Mouse (Mus musculus) lung, postnatal 10 days (tissue): ENCODE results near the gene Gm13889.

ENCODE experiments used
- DNase-seq: peaks from one replicate; pipeline ENCODE4 v3.0.0; 2021

Gene Gm13889

GRCm38 (mm10) chr2:93957785-93958175 lies 779 bp upstream of the Gm13889 start:
- no peak for DNase-seq

DNA sequence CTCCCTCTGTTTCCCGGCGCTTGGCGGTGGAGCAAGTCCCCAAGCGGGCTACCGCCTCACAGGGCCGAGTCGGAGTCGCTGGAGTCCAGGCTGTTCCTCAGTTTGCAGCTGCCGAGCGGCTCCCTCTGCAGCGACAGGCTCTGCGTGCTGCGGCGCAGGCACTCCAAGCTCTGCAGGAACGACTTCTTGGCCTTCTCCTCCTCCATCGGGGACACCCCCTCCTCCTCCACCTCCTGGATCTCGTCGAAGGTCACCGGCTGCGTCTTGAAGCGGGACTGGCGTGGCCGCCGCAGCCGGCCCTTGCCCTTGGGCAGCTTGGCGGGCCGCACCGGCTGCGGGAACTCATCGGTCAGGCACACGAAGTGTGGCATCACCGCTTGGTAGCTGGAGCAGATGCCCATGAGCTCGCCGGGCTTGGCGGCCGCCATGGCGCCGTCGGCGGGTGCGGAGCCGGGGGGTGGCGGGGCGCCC lies 635 bp downstream of the Gm13889 start:
- peak; percentile 65 for DNase-seq

GRCm38 (mm10) chr2:93955886-93956285 lies 1.1 kb downstream of the Gm13889 start:
- DNase-seq = no peak

- DNase-seq = peak; percentile 25
Observed at GRCm38 (mm10) chr2:93954781-93955578, 2.0 kb downstream of the Gm13889 start.

DNA sequence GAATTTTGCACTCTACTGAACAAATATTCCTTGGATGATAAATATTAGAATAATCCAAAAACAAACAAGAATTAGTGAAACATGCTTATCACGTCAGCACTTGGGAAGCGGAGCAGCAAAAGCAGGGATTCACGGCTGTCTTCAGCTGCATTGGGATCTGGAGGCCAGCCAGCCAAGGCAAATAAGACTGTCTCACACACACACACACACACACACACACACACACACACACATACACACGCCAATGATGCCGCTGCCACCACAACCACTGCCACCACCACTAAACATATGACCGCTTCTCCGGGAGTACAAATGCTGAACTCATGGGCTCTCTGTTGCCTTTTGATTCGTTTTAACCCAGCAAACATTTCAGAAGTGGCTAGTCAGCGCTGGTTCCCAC lies 3.3 kb downstream of the Gm13889 start:
- peak; percentile 43 for DNase-seq

GRCm38 (mm10) chr2:93946976-93947375 lies 10.0 kb downstream of the Gm13889 start:
- no peak for DNase-seq

DNA sequence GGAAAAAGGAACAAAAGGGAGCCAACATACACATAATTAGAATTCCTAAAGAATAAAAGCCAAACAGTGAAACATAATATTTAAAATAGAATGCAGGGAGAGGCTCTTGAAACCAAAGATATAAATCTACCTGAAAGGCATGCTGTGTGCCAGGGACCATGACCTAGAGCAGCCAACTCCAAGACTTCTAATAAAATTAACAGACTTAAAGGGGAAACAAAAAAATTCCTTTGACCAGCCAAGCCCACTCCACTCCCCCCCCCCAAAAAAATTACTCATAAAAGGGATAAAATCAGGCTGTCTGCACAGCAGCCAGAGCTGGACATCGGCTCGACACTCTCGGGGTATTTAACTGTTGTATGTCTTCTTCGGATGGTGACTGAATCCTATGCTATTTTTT lies 12.1 kb downstream of the Gm13889 start:
- DNase-seq = no peak

- DNase-seq = no peak
Observed at GRCm38 (mm10) chr2:93944099-93944498, 12.9 kb downstream of the Gm13889 start.

DNA sequence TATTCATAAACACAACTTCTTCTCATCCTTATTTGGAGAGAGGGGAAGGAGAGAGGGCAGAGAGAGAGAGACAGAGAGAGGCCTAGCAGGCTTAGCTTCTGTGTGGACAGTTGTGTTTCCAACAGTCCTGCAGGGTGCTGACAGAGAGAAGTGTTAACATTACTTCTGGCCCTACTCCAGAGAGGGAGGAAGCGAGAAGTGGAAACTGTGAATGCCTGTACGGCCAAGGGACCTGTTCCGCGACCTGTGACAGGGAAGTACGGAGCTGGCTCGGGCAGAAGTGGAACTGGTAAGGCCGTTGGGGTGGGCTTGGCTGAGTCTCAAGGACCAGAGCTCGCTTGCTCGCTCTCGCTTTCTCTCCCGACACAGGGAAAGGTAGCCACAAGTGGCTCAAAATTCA lies 15.3 kb downstream of the Gm13889 start:
- peak; percentile 71 for DNase-seq

DNA sequence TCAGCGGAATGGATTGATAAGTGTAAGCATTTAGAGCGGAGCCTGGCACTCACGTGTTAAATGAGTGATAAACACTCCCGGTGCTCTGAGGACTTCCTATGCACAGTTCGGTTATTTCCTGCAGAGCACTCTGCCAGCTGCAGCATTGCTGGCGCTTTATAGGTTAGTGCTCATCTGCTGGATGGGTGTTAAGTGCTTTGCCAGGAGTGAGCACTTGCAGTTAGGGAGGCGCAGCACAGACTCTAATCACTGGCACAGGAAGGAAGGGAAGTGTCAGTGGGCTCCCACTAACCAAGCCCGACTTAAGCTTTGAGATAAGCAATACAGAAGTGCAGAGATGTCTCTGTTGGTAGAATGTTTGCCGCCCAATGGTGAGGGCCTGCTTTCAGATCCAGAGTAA lies 18.5 kb downstream of the Gm13889 start:
- no peak for DNase-seq

- no peak for DNase-seq
Observed at GRCm38 (mm10) chr2:93928866-93929265, 28.1 kb downstream of the Gm13889 start.

DNA sequence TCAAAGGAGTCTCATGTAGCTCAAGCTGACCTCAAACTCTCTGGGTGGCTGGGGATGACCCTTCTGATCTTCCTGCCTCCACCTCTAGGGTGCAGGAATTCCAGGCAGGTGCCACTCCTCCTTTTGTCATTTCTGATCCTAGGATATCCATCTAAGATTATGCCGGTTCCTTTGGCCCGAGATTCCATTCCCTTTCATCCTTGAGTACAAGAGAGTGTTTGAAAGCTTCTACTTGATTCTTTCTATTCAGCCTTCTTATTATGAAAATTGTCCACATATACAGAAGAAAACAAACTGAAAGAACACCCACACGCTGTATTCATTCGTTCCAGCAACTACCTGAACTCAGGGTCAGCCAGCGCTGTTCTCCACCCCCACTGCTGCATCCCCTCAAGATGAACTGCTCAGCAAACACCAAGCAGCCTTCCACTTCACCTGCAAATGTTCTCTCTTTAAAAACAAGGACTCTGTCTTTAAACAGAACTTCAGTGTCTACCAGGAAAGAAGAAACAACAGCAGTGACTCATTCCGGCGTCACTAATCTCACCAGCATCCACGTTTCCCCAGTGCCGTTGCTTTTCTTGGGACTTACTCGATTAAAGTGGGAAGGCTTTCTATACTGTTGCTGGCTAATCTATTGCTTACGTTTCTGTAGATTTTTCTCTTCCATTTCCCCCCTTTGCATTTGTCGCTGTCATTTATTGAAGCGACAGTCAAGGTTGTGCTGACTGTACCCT lies 29.1 kb downstream of the Gm13889 start:
- DNase-seq = no peak

GRCm38 (mm10) chr2:93926141-93926540 lies 30.9 kb downstream of the Gm13889 start:
- no peak for DNase-seq

DNA sequence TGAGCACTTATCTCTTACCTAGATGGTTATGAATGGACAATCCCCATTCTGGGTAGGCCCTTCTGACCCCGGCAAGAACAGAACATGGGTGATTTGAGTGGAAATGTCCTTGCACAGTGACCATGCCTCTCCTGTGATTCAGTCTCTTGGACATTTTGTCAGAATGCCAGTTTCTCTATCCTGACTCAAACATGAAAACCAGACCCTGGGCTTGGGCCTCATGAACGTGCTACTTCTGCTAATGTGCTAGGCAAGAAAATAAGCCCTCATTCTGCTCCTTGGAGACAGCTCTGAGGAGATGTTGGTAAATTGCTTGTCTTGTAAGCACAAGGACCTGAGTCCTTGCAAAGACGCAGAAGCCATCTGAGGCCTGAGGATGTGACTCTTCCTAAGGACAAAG lies 37.9 kb downstream of the Gm13889 start:
- DNase-seq = no peak

DNA sequence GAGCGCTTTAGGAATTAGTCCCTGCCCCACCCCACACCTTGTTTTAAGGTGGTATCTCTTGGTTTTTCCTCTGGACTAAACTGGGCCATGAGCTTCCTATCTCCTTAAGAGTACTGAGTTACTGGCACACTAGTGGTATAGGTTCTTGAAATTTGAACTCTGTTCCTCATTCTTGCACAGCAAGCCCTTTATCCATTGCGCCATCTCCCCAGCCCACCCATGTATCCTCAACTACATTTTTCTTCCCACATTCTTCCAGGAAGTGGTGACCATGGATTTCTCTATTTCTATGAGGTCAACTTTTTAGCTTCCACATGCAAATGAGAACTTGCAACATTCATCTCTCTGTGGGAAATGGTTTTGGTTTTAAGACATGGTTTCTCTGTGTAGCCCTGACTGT lies 43.4 kb downstream of the Gm13889 start:
- no peak for DNase-seq

GRCm38 (mm10) chr2:93911942-93912341 lies 45.1 kb downstream of the Gm13889 start:
- peak; percentile 73 for DNase-seq

DNA sequence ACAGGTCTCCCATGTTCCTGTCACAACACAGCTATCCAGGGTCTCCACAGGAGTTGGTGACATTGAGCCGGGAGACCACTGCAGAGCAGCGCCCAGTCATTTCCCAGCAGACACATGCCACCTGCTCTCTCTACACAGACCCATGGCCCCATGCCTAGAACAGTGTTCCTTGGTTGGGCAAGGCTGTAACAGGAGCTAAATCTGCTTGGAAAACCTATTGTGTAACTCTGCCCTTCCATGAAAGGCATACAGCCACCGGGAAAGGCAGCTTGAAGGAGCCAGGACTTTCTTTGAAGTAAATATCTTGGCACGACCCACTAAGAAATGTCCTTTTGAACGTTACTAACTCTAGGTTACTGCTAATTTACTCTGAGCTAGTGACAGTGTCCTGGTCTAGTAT lies 47.3 kb downstream of the Gm13889 start:
- peak; percentile 63 for DNase-seq

GRCm38 (mm10) chr2:93907519-93908294 lies 49.3 kb downstream of the Gm13889 start:
- DNase-seq = no peak

- peak; percentile 50 for DNase-seq
Observed at GRCm38 (mm10) chr2:93906316-93906715, 50.7 kb downstream of the Gm13889 start.
